Mouse (Mus musculus): ENCODE data around the gene Map3k15.

Gene Map3k15

DNA sequence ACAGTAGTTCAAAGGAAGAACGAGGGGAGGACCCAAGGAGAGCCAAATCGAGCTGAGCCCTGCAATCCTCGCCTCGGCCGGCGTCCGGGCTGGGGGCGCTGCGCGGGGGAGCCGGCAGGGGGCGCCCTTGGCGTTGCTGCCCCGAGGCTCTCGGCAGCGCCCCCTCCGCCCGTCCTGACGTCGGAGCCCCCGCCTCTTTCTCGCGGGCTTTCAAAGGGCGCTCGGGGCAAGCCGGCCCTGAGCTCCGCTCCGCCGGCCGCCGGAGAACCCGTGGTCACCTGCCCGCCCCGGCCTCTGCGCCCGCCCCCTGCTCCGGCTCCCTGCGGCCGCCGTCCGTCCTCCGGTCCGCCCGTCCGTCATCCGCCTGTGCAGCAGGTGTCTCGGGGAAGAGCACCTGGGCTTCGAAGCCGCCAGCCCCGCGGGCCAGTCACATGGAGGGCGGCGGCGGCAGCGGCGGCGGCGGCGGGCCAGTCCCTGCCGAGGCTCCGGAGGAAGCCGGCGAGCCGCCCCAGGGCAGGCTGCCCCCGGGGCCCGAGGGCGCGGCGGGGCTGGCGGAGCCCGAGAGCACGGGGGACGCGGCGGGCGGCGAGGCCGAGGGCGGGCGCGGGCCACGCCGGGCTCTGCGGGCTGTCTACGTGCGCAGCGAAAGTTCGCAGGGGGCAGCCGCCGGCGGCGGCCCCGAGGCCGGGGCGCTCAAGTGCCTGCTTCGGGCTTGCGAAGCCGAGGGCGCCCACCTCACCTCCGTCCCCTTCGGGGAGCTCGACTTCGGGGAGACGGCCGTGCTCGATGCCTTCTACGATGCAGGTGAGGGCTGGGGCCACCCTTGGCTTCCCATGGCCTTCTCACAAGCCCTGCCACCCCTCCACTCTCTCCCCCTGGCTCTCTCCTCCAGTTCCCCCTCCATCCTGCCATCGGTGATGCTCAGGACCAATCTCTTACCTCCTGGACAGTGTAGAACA, at the start of gene Map3k15:
Gene Map3k15, plus strand, starts transcription at position 432 of the 959 bp plus-strand sequence.
- no peak for DNase-seq (ENCODE audit: low read depth)

DNA sequence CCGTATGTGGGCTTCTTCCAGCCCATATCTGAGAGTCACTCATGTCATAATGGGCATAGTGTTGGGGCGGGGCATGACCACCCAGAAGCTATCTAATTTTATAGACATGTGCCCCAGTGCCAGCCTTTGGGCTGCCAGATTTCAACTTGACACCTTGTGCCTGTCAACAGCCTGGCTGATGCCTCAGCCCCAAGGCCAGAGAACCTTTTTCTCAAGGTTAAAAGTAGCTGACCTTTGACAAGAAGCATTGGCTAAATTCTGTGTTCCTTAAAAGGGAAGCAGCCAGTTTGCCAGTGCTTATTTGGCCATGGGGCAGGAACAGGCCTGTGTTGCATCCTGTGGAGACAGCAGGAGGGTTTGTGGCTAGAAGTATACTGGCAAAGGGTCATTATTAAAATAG, 45.7 kb upstream of the Map3k15 start:
- DNase-seq (ENCODE audit: low read depth) = no peak

DNA sequence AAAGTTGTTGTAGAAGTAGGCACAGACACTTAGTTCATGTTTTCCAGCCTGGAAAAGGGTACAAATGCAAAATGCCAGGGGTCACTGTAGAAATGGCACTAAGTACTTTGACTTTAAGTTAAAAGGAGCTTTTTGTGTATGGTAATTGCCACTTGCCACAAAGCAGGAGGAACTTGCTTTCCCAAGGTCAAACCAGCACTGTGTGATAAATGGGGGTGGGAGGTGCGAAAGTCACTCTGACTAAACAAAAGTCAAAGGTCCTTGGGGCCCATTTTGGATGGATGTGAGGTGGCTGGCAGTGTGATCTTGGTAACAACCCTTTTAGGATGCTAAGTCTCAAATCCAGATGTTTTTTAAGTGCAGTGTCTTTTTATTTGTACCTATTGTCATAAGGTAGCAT, 44.6 kb upstream of the Map3k15 start:
- DNase-seq (ENCODE audit: low read depth) = no peak

DNA sequence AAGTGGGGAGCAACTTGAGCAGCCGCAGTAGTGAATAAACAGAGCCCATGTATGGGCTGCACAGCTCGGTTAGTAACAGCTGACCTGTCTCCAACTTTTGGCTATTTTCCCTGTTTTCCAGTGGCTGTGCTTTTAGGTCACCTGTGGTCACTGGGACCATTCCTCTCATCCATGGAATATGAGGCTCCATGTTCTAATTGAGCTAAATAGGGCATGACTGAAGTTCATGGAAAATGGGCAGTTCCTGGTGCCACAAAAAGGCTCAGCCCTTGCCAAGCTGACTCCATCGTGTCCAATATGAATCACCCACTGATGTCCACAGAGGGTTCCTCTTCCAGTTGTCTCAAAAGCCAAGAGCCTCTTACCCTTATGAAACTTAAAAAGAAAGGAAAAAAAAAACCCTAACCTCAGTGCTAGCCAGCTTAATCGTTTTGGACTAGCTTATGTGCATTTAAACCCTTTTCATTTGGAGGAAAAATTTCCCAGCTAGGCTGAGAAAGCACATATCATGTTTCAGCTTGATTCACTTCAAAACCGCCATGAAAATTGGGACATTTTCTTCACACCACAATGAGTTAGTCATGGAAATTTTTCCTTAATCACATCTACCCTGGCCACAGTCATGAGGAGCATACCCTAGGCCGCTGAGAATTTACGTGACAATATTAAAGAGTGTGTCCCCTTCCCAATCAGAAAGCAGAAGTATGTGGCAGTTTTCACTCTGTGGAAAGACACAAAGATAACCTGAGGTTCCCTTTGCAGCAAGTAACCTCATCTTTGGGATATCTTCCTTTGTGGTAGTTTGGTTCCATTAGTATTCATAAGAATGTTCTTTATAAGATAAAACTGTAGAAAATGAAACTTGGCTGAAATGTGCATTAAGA, 34.4 kb upstream of the Map3k15 start:
- no peak for DNase-seq (ENCODE audit: low read depth)

DNA sequence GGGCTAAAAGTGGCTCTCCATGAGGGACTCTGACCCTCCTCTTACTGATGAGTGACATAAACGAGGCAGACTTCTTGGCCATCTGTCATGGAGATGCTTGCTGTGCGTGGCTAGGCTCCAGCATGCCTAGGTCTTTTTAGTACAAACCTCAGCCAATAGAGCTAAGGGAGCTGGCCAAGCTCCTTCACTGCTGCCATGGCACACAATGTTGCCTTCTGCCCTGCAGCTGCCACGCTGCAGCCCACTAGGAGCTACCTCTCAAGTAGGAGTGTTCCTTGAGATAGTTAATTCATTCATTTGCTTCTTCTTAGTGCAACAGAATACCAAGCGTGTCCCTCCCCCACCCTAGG, 33.8 kb upstream of the Map3k15 start:
- no peak for DNase-seq (ENCODE audit: low read depth)

DNA sequence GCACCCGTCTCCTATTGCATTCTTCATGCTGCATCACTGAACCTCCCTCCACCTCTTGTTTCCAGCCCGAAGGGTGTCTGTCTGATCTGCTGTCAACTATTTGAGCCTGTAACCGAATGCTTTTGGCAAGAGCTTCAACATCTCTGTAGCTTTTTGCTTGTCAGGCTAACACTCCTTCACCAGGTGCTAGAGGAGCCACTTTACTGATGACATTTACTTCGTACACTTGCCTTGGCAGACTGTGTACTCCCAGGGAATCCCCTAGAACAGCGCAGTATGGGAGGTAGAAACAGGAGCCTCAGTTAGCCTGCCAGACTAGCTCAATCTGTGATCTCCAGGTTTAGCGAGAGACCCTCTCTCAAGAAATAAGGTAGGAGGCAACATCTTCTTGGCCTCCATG, 32.8 kb upstream of the Map3k15 start:
- no peak for DNase-seq (ENCODE audit: low read depth)

GRCm38 (mm10) chrX:159961385-159961784, 26.8 kb upstream of the Map3k15 start:
- DNase-seq (ENCODE audit: low read depth) = no peak

DNA sequence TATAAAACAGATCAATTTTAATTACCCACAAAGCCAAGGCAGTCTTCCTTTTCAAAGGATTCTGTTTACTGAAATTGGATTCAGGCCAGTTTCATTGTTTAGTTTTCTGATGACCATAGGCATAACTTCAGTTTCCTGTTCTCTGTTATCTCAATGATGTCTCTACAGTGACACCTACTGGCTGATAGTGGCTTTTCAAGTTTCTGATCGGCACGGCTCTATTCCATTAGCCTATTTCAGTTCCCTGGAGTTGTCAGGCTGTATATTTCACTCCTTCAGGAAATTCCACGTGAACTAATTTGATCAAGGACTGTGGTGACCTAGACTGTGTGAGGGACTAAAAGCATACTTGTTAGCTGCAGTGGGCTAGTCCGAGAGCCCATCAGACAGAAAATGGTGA, 25.0 kb upstream of the Map3k15 start:
- DNase-seq (ENCODE audit: low read depth) = peak; percentile 72

DNA sequence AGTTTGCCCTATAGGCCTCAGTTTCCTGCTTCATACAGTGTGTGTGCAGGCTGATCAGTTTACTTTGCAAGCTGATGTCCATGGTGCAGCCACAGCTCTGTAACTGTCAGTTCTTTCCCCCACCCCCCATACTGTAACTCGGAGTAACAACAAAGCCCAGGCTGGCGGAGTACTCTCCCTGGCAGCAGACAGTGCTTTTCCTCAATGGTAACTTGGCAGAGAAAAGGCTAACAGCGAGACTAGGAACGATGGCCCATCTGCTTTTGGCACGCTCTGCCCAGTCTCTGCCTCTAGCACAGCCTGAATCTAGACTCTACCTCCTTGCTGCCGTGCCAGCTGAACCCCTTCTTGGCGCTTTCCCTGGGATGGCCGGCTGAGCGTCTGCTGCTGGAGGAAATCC, 24.3 kb upstream of the Map3k15 start:
- no peak for DNase-seq (ENCODE audit: low read depth)

- no peak for DNase-seq (ENCODE audit: low read depth)
Observed at GRCm38 (mm10) chrX:159969025-159969424, 19.2 kb upstream of the Map3k15 start.

GRCm38 (mm10) chrX:159971091-159971779, 17.0 kb upstream of the Map3k15 start:
- DNase-seq (ENCODE audit: low read depth) = no peak

GRCm38 (mm10) chrX:159973730-159974129, 14.5 kb upstream of the Map3k15 start:
- peak; percentile 71 for DNase-seq (ENCODE audit: low read depth)

DNA sequence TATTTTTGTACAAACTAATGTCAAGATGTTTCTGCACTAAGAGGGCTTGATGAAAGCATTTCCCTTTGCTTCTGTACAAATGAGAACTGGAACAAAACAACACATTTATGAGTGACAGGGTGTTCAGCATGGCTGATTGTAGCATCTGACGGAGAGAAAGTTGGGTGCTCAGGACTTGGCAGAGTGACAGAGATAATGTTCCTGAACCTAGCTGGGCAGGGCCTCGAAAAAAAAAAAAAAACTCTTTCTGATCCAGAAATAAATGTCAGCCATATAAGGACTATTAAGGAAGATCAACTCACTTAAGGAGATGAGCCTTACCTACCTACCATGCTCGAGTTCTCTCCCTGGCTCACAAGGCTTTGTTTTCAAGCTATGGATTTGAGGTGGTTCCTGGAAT, 12.0 kb upstream of the Map3k15 start:
- no peak for DNase-seq (ENCODE audit: low read depth)

GRCm38 (mm10) chrX:159995808-159996207, 7.6 kb downstream of the Map3k15 start:
- no peak for DNase-seq (ENCODE audit: low read depth)

GRCm38 (mm10) chrX:160053306-160053705, 65.1 kb downstream of the Map3k15 start:
- no peak for DNase-seq (ENCODE audit: low read depth)

DNA sequence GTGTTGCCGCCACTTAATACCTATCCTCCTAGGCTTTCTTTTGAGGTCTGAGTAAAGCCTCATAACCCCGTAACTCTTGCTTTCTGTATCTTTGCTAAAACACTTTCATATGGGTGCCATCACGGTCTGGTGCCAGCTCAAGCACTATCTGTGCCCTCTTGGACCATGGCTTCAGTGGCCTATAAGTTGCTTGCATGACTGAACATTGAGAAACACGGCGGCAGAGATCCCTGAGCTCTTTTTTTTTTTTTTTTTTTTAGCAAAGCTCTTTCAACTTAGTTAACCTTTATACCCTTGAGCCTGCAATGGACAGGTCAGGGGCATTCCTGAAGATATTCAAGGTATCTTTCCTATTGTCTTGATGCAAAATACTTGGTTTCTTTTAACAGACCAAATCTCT, 66.4 kb downstream of the Map3k15 start:
- DNase-seq (ENCODE audit: low read depth) = no peak

GRCm38 (mm10) chrX:160091973-160092372, 103.7 kb downstream of the Map3k15 start:
- no peak for DNase-seq (ENCODE audit: low read depth)

GRCm38 (mm10) chrX:160107817-160108216, 119.6 kb downstream of the Map3k15 start:
- peak; percentile 29 for DNase-seq (ENCODE audit: low read depth)

DNA sequence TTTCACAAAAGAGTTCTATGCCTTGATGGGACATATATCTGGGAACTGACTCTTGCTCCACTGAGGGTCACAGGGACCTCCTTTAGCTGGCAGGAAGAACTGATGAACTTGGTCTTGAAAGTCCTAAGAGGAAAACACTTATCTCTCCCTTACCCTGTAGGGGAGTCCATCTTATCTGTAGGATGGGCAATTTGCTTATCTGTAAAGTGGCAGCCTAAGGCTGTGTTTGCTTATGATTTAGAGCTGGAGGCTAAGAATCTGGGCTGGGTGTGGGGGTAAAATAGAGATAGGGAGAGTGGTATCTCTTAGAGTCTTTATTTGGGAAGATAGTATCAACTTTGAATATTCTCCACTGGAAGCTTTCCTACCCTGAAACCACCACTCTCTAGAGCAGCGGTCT, 125.5 kb downstream of the Map3k15 start:
- no peak for DNase-seq (ENCODE audit: low read depth)

GRCm38 (mm10) chrX:160116074-160116473, 127.8 kb downstream of the Map3k15 start:
- peak; percentile 24 for DNase-seq (ENCODE audit: low read depth)

DNA sequence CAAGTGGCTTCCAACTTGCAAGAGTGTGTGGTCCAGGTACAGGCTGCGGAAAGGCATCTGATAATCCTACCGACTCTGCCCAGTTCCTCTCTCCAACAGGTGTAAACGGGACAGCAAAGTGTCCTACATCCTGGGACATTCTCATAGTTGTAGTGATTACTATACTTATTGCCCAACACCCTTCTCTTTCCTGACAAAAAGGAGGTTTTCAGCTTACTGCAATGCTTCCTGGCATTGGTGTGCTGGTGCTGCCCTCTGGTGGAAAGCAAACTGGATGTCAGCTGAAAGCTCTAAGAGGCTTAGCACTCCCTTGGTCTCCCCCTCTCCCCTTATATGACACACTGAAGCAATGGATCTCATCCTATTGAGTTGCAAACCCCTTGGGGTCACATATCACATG, 128.4 kb downstream of the Map3k15 start:
- peak; percentile 71 for DNase-seq (ENCODE audit: low read depth)

DNA sequence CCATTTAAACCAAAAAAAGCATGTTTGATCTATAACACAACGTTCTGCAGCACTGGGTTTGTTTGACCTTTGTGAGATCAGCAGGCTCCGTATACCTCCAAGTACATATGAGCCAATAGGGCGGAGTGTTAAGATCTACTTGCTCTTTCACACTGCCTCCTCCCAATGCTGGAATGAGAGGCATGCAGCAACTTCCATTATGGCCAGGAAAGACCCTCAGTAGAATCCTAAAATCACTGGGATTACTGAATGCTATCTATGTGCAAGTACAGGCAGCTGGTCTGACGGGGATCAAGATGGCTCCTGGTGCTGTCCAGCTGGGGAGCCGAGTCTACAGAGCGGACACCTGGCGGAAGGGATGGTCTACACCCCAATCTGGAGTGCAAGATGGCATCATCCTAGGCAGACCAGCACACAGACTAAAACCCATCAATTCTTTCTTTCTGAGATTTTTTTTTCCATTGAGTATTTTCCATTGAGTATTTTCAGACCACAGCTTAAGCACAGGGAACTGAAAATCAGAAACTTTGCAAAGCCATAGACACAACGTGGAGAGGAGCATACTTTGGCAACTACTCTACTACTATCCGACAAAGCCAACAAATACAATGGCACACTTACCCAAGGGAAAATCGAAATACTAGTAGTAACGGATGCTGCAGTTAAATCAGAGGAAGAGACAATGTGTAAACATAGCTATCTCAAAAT, 146.1 kb downstream of the Map3k15 start:
- DNase-seq (ENCODE audit: low read depth) = no peak
